Mouse (Mus musculus): ENCODE measurements around the gene Tcte3. TPM values are rescaled to one million over a fixed set of nuclear protein-coding genes. Genes with fewer than 3 reads are reported as not detected.
A peak's percentile ranks its signal among the peaks of the same experiment; 100 is the strongest.
"Not testable (repeated sequence)": the region's sequence is repeated elsewhere in the genome, so short reads cannot be mapped to it uniquely, and the experiment has no call there.

Tcte3 gene
- polyA plus RNA-seq, 1 experiment from 2014 or later, result not detected

DNA sequence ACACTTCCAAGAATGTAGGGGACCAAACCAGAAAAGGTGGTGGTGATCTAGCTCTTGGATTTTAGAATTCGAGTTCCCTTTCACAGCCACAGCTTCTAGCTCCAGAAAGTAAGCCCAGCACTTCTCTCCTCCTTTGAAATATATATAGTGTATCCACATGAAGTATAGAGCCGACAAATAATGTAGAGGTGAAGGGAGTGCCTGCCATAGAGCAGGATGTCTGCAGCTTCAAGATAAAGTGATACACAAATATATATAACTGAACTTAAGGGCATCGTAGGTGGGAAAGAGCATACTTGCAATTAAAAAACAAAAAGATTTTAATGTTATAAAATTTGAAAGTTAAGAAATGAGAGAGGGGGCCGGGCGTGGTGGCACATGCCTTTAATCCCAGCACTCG lies 15.8 kb downstream of the Tcte3 start:
- not testable (repeated sequence) for H3K4me1 ChIP-seq; H3K4me3 ChIP-seq (replicated peaks); H3K9me3 ChIP-seq (replicated peaks); H3K4me2 ChIP-seq (replicated peaks); H3K27ac ChIP-seq (replicated peaks); ATAC-seq (ENCODE audit: insufficient number of reproducible peaks, low FRiP score, low TSS enrichment, low read depth); H3K9ac ChIP-seq; H3K27me3 ChIP-seq; H3K36me3 ChIP-seq
- no CpG with 5 or more reads among the region's 6 CpGs for WGBS

DNA sequence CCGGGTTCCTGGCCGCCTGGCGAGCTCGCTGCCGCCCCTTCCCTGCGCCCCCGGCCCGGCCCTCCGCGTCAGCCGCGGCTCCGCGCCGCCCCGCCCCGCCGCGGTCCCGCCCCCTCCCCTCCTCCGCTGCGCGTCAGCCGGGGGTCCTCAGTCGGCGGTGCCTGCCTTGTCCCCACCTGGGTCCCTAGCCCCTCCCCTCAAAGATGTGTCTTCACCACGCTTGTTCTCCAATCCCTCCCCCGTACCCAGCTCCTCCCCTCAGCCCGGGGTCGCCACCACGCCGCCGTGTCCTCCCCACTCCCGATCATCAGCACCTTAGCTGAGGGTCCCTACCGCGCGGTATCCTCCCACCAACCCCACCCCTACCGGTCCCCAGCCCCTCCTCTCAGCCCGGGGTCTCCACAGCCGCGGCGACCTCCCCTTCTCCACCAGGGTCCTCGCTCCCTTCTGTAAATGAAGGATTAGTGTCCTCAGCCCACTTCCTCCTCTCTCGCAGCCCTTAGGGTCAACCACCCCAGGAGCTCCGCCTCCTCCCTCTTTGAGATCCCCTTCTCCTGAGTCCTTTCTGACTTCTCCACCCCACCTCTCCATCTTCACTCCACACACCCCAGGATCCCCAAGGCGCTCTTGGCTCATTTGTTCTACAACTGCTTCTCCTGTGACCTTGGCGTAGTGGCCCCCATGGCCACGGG lies 16.6 kb downstream of the Tcte3 start:
- not testable (repeated sequence) for H3K4me3 ChIP-seq (replicated peaks); H3K36me3 ChIP-seq; H3K27me3 ChIP-seq; H3K4me1 ChIP-seq; H3K4me2 ChIP-seq (replicated peaks); H3K9ac ChIP-seq; H3K9me3 ChIP-seq (replicated peaks); H3K27ac ChIP-seq (replicated peaks)
- WGBS, result no CpG with 5 or more reads among the region's 48 CpGs
- peak; percentile 87 for ATAC-seq (ENCODE audit: insufficient number of reproducible peaks, low FRiP score, low TSS enrichment, low read depth)

DNA sequence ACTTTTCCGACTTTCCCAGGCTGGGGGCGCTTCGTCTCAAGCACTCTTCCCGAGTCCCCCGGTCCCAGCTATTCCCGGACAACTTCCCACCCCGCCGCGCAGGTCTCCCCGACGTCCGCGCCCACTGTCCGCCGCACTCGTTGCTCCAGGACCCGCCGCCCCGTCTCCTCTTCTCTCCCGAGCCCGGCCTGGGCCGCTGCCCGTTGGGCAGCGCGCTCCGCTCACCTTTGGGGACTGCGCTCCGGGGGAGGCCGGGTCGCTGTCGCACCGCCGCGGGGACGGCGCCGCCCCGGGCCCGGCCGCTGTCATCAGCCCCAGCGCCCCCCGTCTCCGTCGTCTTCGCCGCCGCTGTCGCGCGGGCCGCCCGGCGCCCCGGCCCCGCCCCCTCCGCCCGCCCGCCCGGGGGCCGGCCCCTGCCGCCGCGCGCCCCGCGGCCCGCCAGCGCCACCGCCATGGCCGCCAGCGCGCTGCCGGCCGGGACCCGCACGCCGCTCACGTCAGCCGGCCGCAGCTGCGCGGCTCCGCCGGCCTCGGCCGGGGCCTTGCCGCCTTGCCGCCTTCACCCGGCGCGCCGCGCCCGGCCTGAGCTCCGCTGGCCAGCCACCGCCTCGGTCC lies 17.3 kb downstream of the Tcte3 start:
- no CpG with 5 or more reads among the region's 97 CpGs for whole genome bisulfite sequencing
- peak; percentile 78 for ATAC-seq (ENCODE audit: insufficient number of reproducible peaks, low FRiP score, low TSS enrichment, low read depth)
- not testable (repeated sequence) for H3K27ac ChIP-seq (replicated peaks)

DNA sequence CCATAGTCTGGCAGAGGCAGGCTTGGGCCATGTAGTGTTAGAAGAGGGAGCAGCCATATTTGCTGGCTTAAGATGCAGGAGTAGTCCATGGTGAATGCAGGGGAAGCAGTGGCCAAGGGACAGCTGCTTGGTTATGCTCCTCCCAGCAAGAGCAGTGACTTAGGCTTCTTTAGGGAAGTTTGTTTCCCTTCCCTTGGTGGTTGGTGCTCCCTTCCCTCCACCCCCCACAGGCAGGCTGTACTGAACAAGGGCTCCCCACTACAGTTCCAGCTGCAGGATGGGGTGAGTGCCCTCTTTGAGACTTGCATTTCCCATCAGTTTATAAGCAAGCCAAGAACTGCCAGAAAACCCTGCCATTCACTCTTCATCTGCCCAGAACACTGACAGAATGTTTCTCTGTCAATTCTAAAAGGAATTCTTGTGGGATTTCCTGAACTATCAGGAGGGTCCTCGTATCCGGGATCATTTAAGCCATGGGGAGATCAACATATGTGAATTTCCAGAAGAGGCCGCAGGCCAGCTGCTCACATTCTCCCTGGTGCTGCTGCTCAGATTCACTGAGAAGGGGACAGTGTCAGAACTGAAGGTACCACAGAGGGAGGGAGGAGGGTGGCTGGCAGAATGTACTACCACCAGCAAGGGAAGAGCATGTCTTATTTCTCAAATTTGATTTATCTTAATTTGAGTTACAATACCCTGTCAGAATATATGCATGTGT lies 19.6 kb downstream of the Tcte3 start:
- not testable (repeated sequence) for H3K9me3 ChIP-seq (replicated peaks); H3K4me3 ChIP-seq (replicated peaks); H3K4me1 ChIP-seq; H3K4me2 ChIP-seq (replicated peaks); H3K36me3 ChIP-seq; H3K9ac ChIP-seq; H3K27me3 ChIP-seq; ATAC-seq (ENCODE audit: insufficient number of reproducible peaks, low FRiP score, low TSS enrichment, low read depth)
- 64% methylated on average over 3 of the region's 3 CpGs for WGBS
- H3K27ac ChIP-seq (replicated peaks), result 0 out of 2 replicates have a peak overlapping the region, but pooled peaks have one; percentile 28

More for the DNA sequence above, 17.3 kb downstream of the Tcte3 start:
- not testable (repeated sequence) for H3K9ac ChIP-seq; H3K27me3 ChIP-seq; H3K9me3 ChIP-seq (replicated peaks); H3K4me1 ChIP-seq; H3K36me3 ChIP-seq; H3K4me2 ChIP-seq (replicated peaks); H3K4me3 ChIP-seq (replicated peaks)

DNA sequence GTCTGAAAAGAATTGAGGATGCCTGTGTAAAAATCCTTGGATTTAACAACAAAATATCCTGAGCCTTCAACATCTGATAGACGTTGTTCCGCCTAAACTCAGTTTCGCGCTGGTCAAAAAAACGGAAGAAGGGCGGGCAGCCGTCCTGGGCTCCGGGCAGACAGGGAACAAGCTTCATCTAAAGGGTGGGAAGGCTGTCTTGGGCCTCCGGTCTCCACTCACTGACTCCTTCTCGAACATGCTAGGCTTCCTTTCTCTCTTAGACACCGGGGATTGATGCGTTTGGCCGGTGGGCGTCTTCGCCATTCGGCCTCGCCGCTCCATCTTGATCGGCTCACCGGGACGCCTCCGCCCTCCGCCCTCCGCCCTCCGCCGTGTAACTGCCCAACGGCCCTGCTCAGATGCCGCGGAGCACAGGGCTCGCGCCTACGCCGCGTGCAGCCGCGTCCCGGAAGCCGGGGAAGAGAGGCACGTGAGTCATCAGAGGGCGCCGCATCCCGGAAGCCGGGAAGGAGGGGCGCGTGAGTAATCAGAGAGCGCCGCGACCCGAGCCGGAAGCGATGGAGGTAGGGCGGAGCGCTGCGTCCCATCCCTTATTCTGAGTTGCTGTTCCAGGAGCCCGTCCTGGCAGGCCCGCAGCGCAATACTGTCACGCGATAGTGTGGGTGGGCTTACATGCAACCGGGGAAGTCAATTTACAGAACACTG lies 31.4 kb downstream of the Tcte3 start, which contains the start of gene Gm3435:
Gm3435 (plus strand) TSS at position 471 of the 708 bp plus-strand sequence.
- H3K27ac ChIP-seq (replicated peaks); H3K4me1 ChIP-seq; H3K4me2 ChIP-seq (replicated peaks); H3K4me3 ChIP-seq (replicated peaks); H3K36me3 ChIP-seq; H3K27me3 ChIP-seq; H3K9ac ChIP-seq; H3K9me3 ChIP-seq (replicated peaks): not testable (repeated sequence)
- peak; percentile 95 for ATAC-seq (ENCODE audit: insufficient number of reproducible peaks, low FRiP score, low TSS enrichment, low read depth)
- WGBS, result no CpG with 5 or more reads among the region's 60 CpGs

DNA sequence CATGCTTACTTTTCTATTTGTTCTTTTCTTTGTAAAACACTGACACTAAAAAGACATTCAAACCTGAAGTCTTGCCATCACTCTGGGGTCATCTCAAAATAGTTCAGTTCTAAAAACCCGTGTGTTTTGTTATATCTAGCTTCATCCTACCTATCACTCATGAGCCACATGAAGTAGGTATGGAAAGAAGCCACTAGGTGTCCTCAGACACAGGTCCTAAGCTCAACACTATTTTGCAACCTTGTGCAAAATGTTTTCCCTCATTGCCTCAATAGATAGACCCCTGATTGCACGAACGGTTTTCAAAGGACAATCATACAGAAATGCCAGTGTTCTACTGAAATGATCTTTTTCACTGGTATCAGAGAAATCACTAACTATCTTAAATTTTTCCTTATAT lies 32.2 kb downstream of the Tcte3 start:
- ATAC-seq (ENCODE audit: insufficient number of reproducible peaks, low FRiP score, low TSS enrichment, low read depth); H3K9ac ChIP-seq; H3K9me3 ChIP-seq (replicated peaks); H3K4me1 ChIP-seq; H3K4me2 ChIP-seq (replicated peaks); H3K36me3 ChIP-seq; H3K27me3 ChIP-seq; H3K4me3 ChIP-seq (replicated peaks); H3K27ac ChIP-seq (replicated peaks): not testable (repeated sequence)
- WGBS, result no CpG with 5 or more reads among the region's 3 CpGs

DNA sequence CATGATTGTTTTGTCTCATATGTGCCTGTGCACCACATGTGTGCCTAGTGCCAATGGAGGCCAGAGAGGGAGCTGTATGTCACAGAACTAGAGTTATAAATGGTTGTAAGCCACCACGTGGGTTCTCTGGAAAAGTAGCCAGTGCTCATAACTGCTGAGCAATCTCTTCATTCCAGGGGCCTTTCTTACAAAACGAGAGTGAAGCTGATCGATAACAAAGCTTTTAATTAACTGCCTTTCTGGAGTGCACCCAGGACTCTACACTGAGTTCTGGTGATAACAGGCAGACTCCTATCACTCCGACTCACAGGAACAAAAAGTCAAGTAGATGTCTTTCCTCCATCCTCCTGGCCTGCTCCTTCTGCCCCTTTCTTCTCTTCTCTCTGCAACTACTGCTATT lies 41.2 kb downstream of the Tcte3 start:
- not testable (repeated sequence) for H3K4me3 ChIP-seq (replicated peaks); H3K27me3 ChIP-seq; H3K36me3 ChIP-seq; H3K9ac ChIP-seq; H3K4me2 ChIP-seq (replicated peaks); H3K9me3 ChIP-seq (replicated peaks); H3K27ac ChIP-seq (replicated peaks); H3K4me1 ChIP-seq; ATAC-seq (ENCODE audit: insufficient number of reproducible peaks, low FRiP score, low TSS enrichment, low read depth)
- no CpG with 5 or more reads among the region's 4 CpGs for WGBS

DNA sequence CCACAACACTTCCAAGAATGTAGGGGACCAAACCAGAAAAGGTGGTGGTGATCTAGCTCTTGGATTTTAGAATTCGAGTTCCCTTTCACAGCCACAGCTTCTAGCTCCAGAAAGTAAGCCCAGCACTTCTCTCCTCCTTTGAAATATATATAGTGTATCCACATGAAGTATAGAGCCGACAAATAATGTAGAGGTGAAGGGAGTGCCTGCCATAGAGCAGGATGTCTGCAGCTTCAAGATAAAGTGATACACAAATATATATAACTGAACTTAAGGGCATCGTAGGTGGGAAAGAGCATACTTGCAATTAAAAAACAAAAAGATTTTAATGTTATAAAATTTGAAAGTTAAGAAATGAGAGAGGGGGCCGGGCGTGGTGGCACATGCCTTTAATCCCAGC lies 47.1 kb downstream of the Tcte3 start:
- not testable (repeated sequence) for ATAC-seq (ENCODE audit: insufficient number of reproducible peaks, low FRiP score, low TSS enrichment, low read depth); H3K36me3 ChIP-seq; H3K27ac ChIP-seq (replicated peaks); H3K4me2 ChIP-seq (replicated peaks); H3K9me3 ChIP-seq (replicated peaks); H3K4me3 ChIP-seq (replicated peaks); H3K4me1 ChIP-seq; H3K9ac ChIP-seq; H3K27me3 ChIP-seq
- WGBS, result no CpG with 5 or more reads among the region's 5 CpGs

DNA sequence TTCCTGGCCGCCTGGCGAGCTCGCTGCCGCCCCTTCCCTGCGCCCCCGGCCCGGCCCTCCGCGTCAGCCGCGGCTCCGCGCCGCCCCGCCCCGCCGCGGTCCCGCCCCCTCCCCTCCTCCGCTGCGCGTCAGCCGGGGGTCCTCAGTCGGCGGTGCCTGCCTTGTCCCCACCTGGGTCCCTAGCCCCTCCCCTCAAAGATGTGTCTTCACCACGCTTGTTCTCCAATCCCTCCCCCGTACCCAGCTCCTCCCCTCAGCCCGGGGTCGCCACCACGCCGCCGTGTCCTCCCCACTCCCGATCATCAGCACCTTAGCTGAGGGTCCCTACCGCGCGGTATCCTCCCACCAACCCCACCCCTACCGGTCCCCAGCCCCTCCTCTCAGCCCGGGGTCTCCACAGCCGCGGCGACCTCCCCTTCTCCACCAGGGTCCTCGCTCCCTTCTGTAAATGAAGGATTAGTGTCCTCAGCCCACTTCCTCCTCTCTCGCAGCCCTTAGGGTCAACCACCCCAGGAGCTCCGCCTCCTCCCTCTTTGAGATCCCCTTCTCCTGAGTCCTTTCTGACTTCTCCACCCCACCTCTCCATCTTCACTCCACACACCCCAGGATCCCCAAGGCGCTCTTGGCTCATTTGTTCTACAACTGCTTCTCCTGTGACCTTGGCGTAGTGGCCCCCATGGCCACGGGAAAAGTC lies 48.0 kb downstream of the Tcte3 start:
- not testable (repeated sequence) for H3K27me3 ChIP-seq; H3K9me3 ChIP-seq (replicated peaks); H3K36me3 ChIP-seq; H3K27ac ChIP-seq (replicated peaks); H3K9ac ChIP-seq; H3K4me1 ChIP-seq; H3K4me3 ChIP-seq (replicated peaks); H3K4me2 ChIP-seq (replicated peaks)
- WGBS, result no CpG with 5 or more reads among the region's 47 CpGs
- ATAC-seq (ENCODE audit: insufficient number of reproducible peaks, low FRiP score, low TSS enrichment, low read depth), result peak; percentile 87

DNA sequence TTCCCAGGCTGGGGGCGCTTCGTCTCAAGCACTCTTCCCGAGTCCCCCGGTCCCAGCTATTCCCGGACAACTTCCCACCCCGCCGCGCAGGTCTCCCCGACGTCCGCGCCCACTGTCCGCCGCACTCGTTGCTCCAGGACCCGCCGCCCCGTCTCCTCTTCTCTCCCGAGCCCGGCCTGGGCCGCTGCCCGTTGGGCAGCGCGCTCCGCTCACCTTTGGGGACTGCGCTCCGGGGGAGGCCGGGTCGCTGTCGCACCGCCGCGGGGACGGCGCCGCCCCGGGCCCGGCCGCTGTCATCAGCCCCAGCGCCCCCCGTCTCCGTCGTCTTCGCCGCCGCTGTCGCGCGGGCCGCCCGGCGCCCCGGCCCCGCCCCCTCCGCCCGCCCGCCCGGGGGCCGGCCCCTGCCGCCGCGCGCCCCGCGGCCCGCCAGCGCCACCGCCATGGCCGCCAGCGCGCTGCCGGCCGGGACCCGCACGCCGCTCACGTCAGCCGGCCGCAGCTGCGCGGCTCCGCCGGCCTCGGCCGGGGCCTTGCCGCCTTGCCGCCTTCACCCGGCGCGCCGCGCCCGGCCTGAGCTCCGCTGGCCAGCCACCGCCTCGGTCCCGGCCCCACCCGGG lies 48.7 kb downstream of the Tcte3 start:
- no CpG with 5 or more reads among the region's 98 CpGs for WGBS
- H3K4me3 ChIP-seq (replicated peaks); H3K27me3 ChIP-seq; H3K9ac ChIP-seq; H3K9me3 ChIP-seq (replicated peaks); H3K4me1 ChIP-seq; H3K27ac ChIP-seq (replicated peaks); H3K4me2 ChIP-seq (replicated peaks); H3K36me3 ChIP-seq: not testable (repeated sequence)
- peak; percentile 75 for ATAC-seq (ENCODE audit: insufficient number of reproducible peaks, low FRiP score, low TSS enrichment, low read depth)

Data from embryonic facial prominence, embryonic 15.5 days (tissue).